Mouse (Mus musculus) heart, postnatal 4 days (tissue): ENCODE measurements at regions not wholly inside any gene's neighbourhood (a gene's known extent, or its start where the extent isn't known, plus 50 kb on each side); places are given as distances from the start of the nearest gene placed in this dataset.

ENCODE experiments used
- DNase-seq: peaks from one replicate; pipeline ENCODE4 v3.0.0; 2021

DNA sequence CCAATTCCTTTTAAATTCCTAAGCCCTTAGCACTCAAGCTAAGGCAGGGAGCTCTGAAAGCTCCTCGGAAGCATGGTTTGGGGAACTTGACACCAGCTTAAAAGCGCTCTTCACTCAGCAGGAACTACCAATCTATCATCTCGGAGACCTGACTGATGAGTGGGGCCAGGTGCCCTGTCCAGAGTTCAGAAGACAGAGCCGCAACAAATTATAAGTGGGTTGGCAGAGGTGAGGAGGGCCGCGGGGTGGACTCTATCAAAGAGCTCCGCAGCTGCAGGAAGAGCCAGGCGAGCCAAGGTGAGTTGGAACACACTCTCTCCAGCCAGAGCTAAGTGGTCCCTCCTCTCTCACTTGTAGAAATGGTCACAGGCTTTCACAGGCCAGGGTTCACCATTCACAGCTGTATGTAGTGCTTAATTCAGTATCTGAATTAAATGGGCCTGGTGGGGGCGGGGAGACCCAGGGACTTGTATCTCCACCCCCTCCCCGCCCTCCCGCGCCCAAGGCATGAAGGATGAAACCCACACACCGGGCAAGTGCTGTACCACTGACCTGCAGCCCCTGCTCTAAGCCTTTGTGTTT is 180.8 kb downstream of the Stim2 start:
- DNase-seq = no peak

DNA sequence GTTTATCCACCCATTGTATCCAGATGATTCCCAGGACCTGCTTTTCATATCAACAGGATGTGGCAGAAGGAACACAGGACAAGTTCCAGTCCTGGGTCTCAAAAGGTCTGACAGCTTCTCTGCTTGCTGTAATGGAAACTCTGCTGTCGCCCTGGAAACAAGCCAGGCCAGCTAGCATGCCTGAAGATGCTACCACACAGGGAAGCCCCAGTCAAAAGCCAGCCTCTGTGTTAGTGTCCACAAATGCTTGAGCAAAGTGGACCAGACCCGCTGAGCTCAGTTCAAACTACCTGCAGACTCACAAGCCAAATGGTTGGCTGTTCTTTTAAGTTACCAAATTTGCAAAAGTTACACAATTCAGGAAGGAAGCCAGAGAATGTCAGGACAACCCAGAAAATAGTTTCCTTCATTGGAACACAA is 181.9 kb downstream of the Stim2 start:
- peak; percentile 75 for DNase-seq

DNA sequence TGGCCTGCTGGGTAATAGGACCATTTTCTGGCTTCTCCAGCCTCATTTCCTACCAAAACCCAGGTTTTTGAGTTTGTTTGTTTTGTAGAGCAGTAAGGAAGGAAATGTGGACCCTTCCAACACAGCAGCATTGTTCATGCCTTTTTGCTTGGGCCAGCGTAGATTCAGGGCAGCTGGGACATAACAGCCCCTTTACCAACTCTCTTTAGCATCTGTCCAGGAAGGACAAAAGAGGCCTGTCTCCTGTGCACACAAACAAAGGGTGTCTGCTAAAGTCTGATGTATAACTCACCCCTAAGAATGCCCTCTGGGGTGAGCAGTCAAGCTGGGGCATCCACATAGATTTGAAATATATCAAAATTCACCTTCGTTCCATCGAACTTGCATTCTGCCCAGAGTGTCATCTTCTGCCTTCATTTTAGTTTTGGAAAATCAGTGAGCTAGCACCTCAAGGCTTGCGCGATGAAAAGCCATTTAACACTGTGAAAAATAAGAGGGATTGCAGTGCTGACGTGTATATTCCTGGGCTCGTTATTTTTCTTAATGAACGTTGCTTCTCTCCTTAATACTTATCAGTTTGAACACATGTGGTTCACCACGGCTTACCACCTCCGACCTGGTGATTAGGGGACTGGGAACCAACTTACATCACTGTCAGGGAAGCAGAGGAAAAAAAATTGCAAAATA is 182.5 kb downstream of the Stim2 start:
- no peak for DNase-seq

DNA sequence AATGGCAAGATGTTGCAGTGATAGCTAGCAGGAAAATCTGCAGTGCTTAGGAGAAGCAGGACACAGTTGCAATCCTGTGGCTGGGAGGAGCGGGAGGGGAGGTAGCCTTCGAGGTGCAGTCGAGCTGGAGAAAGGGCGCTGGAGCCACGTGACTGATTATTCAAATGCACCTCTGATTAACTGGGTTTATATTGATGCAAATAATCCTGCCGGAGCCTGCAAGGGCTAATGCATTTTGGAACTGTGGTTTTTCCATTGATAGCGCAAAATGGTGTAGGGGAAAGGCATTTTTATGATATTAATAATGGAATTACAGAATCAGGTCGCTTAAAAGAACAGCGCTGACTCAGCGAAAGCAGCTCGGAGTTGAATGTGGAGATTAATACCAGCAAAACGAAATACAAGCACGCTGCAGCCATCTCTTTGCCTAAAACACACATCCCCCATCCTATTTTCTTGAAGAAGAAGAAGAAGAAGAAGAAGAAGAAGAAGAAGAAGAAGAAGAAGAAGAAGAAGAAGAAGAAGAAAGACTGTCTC is 183.1 kb downstream of the Stim2 start:
- no peak for DNase-seq

DNA sequence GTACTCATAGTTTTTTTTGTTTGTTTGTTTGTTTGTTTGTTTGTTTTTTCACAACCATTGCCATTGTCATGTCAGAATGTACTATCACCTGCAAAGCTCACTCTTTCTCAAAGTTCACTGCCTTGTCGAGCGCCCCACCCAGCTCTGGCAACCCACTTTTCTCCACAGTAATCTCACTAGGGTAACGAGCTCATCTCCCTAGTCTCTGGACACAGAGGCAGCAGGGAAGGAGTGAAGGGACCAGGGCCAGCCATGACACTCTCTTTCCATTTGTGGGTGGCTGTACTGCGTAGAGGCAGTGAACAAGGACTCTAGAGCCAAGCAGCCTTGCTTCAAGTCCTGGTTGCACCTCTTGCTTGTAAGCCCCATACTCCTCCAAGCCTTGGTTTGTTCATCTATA is 184.5 kb downstream of the Stim2 start:
- peak; percentile 10 for DNase-seq

DNA sequence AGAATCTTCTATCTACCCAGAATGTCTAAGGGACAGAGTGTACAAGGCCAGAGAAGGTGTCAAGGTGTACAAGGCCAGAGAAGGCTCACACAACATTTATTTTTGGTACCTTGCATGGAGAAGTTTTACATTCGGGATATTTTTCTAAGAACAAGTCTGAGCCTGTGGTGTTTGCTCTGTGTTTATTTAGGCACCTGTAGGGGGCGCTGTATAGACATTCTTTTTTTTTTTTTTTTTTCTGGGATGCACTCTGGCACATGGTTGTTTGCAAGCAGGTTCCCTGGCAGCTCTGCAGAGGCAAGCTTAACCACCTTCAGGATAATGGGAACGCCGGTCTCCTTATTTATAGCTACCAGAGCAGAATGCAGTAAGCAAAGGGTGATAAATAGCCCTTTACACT is 187.4 kb downstream of the Stim2 start:
- no peak for DNase-seq

DNA sequence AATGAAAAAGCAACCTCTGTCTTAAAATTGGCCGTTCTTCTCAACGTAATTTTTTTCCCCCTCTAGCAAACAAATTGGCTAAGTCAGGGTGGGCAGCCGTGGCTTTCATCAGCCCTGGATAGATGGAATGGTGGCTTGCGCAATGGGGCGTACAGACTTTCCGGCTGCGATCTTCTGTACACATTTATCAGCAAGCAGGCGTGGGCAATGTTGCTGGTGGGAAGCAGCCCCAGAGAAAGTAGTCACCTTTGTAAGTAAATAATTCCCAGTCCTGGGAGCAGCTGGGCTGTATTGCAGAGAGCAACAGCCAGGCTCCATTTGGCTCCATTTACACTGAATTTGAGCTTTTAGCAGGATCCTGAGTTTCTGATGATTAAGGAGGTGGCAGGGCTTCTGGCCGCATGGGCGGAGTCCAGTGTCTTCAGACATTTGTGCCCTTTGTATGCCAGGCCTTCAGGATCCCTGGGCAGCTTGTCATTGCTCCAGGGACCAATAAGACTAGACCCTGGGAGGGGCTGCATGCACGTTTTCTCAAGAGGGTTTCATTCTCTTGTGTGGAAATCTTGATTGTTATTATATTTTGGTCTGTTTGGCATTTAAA is 187.9 kb downstream of the Stim2 start:
- DNase-seq = no peak

DNA sequence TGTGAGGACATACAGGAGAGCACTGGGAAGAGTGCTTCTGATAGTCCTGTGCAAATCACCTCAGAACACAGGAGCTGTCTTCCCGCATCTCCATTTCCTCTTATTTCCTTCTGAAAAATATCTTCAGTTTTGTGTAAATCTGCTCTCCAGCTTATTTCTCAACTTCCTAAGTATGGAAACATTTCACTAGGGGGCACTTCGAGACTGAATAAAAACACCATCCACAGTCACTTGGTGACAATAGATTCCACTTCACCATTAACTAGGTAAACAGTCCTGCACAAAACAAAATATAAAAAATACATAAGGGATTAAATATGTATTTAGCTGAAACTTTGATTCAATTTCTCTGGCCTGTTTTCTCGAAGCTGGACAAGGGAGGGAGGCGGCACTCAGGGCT is 193.4 kb downstream of the Stim2 start:
- DNase-seq = no peak

DNA sequence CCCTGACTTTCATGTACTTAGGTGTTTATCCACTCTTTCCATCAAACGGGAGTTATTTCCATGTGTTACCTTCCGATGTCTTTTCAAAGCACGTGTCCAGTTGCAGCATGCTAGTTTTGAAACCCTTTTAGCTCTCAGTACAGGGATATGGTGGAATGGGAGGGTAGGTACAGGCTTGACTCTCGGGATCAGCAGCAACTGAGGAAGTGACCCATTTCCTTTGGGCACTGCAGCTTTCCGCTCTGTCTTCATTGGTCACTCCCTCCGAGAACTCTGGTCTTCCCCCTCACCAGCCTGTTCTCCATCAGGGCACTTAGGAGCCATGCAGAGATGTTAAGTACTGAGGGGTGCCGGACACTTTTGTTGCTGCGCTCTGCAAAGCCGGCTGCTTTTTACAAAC is 196.5 kb downstream of the Stim2 start:
- no peak for DNase-seq

DNA sequence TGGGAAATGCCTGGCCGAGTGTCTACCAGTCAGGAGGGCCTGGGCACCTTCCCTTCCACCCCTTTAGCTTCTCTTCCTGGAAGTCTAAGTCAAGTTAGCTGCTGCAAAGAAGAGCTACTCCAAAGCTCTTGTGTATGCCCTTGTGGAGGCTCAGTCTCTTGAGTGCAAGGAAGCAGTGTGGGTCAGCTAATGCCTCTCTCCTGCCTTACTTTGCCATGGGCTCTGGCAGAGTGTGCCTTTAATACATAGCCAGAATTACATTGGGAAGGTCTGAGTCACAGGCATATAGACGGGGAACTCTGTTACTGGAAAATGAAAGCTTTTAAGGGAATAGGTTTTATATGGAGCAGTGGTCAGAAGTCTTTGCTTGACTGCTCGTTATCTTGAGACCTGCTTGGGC is 201.7 kb downstream of the Stim2 start:
- DNase-seq = no peak

DNA sequence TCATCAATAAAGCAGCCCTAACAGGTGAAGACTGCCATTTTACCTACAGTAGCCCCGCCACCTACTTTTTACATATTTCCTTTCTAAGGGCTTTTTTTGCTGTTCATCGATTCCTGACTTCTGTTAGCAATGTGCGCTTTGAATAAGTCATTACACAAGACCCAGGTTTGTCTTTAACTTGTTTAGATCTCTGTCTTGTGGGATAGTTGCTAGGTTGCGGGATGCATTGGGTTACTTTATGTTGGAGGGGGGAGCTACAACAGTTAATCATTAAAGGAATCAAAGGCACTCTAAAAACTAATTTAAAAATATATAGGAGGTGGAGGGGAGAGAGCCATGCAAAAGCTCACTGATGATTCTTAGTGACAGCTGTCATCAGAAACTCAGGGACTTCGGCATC is 202.3 kb downstream of the Stim2 start:
- no peak for DNase-seq

DNA sequence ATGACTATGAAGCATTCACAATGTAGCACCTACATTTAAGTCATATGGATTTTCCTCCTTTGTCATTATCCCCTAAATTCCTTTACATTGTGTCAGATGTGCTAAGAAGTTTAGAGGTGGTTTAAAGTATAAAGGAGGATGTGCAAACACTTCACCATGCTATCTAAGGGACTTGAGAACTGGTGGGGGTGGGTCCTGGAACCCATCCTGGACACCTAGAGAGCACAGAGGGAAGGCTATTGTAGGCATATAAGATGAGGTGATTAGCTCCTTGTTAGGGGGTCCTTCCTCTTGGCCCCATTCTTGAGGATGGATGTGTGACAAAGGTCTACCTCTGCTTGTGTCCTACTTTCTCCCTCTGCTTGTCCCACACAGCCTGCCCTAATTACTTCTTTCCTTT is 213.2 kb downstream of the Stim2 start:
- no peak for DNase-seq

DNA sequence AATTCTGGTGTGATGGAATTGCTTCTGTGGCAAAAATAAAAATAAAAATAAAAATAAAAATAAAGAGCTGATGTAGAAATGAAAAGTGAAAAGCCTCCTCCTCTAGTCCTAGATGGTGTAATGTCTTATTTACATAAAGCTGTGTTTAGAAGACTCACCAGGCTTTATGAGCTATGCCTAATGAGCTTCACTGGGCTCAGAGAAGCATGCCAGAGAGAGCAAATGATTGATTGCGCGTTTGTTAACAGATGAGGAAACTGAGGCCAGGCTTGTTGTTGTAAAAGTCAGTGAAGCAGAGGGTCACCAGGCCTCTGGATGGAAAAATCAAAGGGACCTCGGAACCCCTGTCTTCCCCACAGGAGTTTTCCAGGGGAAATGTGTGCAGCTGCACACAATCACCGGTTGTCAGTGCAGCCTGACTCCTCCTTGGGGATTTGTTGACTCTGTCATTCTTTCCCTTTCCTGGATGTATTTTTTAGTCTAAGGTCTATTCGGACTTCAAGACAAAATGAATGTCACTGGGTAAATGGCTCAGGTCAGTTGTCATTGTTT is 213.8 kb downstream of the Stim2 start:
- no peak for DNase-seq

DNA sequence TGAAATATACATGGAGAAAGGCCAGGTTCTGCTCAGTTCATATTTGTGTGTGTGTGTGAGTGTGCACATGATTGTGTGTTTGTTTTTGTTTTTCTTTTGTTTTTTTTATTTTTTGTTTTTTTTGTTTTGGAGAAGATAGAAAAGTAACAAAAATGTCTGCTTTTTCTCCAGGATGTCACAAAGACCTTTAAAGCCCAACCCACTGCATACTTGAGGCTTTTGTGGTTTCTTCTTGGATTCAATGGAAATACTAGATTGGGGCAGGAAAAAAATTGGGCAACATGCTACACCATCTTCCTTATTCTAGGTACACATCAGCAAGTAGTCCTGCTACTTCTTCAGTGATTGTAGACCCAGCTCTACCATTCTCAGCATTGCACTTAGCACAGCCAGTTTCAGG is 226.7 kb downstream of the Stim2 start:
- DNase-seq = no peak

DNA sequence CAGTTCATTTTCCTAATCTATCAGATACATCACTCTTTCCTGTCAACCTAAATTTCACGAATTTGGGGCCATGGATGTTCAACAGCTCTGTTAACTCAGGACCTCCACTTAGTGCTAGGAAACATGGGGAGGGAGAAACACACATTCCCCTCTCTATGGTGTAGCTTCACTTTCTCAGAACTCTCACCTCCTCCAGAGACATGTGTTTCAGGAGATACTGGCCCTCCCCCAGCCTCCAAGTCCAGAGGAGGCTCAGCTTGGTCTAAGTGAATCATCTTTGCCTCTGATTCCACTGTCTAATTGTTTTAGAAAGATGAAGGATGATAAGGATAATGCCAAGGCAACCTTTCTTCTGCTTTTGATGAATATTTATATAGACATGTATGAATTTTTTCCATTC is 236.3 kb downstream of the Stim2 start:
- no peak for DNase-seq

DNA sequence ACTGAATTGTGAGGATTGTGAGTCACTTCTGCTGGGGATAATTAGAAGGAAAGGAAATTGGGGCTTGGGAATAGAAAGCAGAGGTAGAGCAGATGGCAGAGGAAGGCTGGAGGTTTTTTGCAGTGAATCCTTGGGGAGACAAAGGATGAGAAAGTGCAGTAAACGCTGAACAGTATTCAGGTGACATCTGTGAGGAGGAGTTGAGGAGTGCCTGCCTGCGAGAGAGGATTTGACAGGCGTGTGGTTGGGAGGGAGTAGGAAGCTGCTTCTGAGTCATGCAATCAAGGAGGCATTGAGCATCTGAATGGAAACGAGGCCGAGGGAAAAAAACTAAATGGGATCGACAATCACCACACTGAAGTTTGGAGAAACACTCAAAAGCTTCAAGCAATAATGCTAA is 236.9 kb downstream of the Stim2 start:
- no peak for DNase-seq

DNA sequence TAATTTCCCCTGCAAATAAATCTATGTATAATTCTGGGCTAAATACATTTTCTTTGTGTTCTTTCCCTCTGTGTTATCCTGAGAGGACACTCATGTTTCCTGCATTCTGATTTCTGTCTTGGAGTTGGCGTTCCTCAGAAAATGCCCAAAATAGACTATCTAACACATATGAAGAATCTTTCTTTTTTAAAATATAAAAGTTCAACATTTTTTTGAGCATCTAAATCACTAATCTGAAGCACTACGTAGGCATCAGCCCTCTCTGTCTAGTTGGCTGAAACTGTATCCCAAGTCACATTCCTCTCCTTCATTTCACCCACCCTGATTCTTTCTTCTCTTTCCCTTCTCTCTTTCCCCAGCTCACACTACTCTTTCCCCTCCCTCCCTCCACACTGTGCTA is 238.9 kb downstream of the Stim2 start:
- DNase-seq = no peak

DNA sequence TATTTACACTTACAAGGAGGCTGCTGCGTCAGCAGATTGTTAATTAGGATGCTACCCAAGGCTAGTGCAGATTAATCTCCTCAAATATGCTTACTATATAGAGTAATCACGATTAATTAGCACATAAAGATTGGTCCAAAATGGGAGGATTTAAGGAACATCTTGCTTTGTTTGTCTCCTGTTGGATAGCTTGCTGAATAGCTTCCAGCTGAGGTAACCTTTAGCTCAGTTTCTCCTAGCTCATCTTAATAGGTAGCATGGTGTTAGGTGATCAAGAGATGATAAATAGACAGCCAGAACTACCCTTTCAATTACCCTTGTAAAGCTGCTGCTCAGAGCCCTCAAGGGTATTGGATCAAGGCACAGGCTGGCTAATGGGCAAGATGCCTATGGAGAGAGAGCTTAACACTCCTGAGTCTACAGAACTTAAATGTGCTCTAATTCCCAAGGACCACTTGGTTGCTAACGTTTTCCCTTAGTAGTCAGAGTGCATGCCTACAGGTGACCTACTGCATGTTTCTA is 240.4 kb downstream of the Stim2 start:
- no peak for DNase-seq

DNA sequence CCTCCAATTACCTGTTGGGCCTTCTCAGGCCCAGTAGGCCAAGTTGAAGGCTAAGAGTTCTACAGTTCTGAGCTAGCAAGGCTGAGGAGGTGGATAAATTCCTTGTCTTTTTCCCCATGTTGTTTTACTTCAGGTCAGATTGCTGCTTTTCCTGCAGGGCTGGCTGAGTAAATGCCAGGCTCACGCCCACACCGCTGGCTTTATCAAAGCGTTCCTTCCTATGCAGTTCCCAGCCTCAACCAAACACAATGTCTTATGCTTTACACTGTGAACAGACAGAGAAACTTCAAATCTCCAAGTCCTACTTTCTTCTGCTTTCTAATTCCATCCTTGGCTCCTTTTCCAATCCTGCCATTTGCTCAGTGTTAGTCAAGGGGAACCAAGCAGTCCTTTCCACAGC is 241.3 kb downstream of the Stim2 start:
- no peak for DNase-seq

DNA sequence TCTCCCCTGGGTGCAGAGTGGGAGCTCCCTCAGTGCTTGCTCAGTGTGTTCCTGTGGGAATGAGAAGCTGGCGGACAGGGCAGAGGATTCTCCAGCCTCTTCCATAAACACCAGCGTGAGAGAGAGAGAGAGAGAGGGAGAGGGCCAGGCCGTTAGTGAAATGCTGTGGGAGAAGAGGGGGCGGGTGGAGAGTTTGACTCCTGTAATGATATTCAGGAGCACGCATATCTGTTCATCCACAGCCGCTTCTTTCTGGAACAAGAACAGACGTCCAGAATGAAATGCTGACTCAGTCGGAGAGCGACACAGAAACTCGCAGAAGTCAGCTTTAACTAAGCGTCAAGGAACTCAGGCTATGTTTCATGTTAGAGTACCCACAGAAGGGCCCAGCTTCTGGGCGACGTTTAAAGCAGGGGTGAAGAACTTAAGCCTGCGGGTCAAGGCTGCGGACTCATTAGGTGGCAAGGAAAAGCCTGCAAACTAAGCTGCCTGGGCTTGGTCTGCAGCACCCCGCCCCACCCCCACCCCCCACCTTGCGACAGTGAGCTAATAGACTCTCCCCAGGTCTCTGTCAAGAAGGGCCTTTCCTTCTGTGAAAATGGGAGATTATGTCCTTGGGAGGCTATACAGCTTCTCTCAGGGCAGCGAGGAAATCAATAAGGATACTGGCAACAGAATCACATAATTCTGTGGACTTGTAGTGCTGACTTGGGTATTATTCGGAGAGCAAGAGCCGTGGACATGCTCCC is 243.0 kb downstream of the Stim2 start:
- no peak for DNase-seq

DNA sequence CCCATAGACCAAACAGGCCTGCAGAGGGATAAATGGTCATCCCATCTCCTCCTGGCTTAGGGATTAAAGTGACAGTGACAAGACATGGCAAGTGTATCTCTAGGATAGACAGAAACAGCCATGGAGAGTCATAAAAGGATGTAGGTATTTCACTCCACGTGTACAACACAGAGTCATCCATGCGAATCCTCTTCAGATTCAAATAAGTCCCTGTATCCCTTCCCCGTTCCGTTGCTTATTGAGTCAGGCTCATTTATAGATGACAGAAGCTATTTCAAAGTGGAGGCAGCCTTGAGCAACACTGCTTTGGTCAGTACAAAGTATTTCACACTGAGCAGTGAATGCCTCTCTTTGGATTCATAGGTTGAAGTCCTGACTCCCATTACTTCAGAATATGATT is 243.8 kb downstream of the Stim2 start:
- DNase-seq = no peak

DNA sequence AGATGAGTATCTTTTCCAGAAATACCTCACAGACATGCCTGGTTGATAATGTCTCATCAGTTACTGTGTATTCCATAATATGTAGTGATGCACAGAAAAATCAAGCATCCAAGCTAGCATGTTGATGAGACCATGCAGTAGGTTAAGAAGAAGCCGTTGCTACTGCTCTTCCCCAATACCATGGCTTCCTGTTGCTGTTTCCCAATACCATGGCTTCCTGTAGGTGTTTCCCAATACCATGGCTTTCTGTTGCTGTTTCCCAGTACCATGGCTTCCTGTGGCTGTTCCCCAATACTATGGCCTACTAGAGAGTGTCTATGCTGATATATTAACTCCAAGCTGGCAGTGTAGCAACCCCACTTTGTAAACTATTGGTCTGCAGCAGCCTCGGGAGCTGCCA is 253.7 kb downstream of the Stim2 start:
- DNase-seq = no peak

DNA sequence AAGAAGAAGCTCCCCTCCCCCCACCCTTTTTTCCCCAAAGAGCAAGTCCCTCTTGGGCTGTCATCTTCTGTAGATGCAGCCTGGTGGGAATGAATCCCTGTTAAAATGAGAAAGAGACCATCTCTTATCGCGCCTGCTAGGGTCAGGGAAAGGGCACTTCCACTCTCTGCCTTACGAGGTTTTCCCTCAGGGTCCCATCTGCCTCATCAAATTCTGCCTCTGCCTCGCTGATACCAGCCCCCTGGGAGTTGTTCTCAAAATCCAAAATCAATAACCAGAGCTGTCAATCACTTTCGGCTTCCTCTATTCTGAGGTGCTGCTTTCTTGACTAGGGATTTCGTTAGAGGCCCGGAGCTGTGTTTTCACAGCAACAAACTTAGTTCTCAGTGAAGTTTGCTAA is 255.7 kb downstream of the Stim2 start:
- no peak for DNase-seq
